Mouse (Mus musculus) large intestine, adult 2 months (tissue): ENCODE measurements at regions not wholly inside any gene's neighbourhood (a gene's known extent, or its start where the extent isn't known, plus 50 kb on each side); places are given as distances from the start of the nearest gene placed in this dataset.

Experiments used
- DNase-seq: peaks from one replicate; pipeline ENCODE4 v3.0.0-alpha.2; 2012; ENCODE audit warnings: low read depth, low spot score
- WGBS: fragments of 180-500 bp; shearing (Covaris S2); methylation state at CpG from one replicate; pipeline ENCODE4 v1.1.7; 2018; 5-methylcytosine and 5-hydroxymethylcytosine counted together

DNA sequence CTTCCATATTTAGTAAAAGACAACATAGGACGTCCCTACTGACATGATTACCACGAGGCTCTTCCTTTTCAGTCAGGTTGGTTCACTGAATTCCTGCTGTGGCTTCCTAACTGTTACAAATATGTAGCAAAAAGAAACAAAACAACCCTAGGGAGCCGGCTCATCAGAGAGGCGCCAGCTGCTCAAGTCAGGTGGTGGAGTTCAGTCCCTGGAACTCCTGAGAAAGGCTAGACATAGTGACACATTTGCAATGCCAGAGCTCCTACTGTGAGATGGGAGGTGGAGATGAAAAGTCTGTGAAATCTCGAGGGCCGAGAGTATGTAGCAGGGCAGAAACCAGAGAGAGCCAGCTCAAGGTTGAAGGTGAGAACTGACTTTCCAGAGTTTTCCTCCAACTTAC, 70.8 kb upstream of the Thpo start:
- 50% methylated on average over 6 of the region's 6 CpGs for WGBS
- no peak for DNase-seq

DNA sequence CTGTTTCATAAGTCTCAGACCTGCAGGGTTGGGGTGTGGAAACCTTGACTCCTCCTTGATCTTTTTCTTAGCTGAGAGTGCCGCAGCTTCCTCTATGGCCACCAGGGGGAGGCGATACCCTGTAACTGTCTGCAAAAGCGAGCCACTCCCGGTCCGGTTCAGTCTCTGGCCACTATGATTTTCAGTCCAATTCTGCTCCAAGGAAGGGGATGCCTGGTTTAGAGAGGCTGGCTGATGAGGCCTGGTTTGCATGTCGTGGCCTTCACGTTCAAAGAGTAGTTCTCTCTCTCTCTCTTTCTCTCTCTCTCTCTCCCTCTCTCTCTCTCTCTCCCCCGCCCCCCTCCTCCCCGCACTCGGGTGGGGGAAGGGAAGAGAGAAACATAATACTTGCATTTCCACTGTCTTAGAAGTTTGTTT, 70.3 kb upstream of the Thpo start:
- DNase-seq = no peak
- under 1% methylated on average over 9 of the region's 10 CpGs for WGBS

DNA sequence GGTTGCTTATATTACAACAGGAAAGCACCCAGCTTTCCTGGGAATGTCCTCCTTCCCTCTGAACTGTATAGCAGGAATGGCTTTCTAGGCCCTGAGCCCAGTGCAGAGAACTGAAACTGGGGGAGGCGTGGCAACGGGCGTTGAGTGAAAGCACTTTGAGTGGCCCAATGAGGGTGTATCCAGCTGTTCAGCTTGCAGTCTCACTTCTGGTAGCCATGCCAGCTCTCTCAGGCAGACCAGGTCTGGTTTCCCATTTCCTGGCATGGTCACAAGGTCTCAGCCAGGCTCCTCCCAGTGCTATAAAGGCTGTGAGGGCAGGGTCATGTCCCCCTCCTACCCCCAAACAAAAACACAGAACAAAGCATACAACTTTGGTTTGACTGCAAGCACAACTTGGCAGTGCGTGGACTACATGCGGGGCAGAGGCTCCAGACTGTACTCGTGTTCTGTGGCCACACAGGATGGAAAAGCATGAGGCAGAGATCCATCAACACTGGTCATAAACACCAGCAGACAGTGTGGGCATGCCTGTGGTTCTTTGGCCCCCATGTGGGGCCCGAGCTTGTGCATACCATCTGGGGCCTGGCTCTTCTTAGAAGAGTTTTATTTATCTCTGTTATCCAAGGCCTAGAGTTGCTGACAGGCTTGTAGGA, 69.1 kb upstream of the Thpo start:
- DNase-seq = no peak
- WGBS = 45% methylated on average over 7 of the region's 7 CpGs

DNA sequence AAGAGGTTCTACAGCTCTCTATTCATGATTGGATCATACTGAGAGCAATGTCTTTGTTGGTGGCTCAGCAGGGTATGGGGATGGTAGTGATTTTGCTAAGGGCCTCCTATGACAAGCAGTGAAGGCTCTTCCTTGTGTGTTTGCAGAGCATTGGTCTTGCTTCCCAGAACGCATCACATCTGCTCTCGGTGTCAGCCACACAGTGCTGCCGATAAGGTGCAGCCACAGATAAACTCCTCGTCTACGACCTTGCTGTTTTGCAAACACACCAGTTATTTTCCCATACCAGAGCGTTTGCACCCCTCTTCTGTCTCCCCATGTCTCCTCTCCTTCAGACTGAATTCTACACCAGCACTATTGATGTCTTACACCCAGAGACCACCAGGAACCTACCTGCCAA, 68.4 kb upstream of the Thpo start:
- no peak for DNase-seq
- WGBS = 89% methylated on average over 6 of the region's 6 CpGs

DNA sequence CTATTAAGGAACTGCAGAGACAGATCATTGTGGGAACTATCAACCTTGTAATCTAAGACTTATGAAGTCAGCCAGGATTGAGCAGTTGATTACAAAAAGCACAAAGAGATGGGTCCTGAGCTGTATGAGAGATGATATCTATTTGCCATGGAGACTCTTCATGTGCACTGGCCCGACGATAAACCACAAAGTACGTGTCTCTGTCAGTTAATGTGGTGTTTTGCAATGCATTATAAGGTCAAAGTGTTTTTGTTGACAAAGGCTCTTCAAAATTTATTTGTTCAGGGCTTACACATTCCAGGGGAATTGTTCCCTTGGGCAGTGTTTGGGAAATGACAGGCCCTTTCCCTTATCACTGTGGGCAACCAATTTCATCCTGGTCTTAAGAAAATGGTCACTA, 65.7 kb upstream of the Thpo start:
- WGBS = 93% methylated on average over 3 of the region's 3 CpGs
- no peak for DNase-seq

DNA sequence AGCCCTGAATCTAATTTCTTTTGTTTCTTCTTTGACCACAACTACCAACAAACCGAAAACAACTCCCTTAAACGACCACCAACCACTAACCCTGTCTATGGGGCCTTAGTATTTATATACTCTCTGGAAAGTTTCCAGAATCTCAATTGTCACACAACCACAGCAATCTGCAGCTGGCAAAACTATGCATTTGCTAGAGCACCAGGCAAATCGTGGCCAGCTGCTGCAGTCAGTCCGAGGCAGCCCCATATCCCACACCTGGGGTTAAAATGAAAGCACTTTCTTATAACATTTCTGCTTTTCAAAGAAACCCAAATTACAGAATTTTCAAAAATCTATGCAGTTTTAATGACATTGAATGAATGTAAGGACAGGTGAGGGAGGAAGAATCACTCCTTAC, 63.8 kb upstream of the Thpo start:
- 42% methylated on average over 4 of the region's 4 CpGs for WGBS
- DNase-seq = no peak

DNA sequence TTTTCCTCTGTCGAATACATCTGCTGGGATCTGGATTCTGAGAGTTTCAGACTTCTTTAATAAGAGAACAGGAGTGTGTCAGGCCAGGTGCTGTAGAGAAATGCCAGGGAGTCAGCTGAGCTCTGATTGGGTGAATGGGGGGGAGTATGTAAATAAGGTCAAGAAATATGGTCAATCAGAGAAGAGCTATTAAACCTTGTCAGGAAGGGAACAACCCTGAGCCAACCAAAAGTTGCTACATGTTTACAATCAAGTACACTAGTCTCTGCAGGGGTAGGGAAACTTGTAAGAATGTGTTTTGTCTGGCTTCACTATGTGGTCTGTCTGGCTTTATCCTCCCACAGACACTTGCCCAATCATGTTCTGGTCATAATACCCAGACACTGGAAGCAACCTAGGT, 60.4 kb upstream of the Thpo start:
- DNase-seq = no peak
- WGBS = 66% methylated on average over 1 of the region's 1 CpGs
